Mouse (Mus musculus): ENCODE measurements around the gene 1810055G02Rik. TPM values are rescaled to one million over a fixed set of nuclear protein-coding genes. Genes with fewer than 3 reads are reported as not detected.

Gene 1810055G02Rik
- polyA plus RNA-seq, 1 experiment from 2014 or later: 54.4 TPM

- no peaks in the 10 kb centered on the region for H3K9me3 ChIP-seq
- H3K27ac ChIP-seq: no peak overlapping the region
- H3K36me3 ChIP-seq: no peaks in the 10 kb centered on the region
- no peak overlapping the region for H3K9ac ChIP-seq
- WGBS: 40% methylated on average over 6 of the region's 6 CpGs
- no peaks in the 10 kb centered on the region for H3K4me1 ChIP-seq
- no peak overlapping the region for H3K4me2 ChIP-seq (replicated peaks)
- H3K27me3 ChIP-seq: no peaks in the 10 kb centered on the region
- peak; percentile 61; the same call in 1 of the 2 replicates for ATAC-seq (ENCODE audit: low FRiP score, low read depth)
- no peak overlapping the region for H3K4me3 ChIP-seq
These were observed 8.3 kb upstream of the 1810055G02Rik start for GRCm38 (mm10) chr19:3699508-3700438.

- WGBS: 84% methylated on average over 4 of the region's 4 CpGs
- no peak overlapping the region for H3K27ac ChIP-seq
- no peaks in the 10 kb centered on the region for H3K27me3 ChIP-seq
- no peak overlapping the region for H3K4me2 ChIP-seq (replicated peaks)
- no peak overlapping the region for H3K9ac ChIP-seq
- H3K36me3 ChIP-seq: no peaks in the 10 kb centered on the region
- ATAC-seq (ENCODE audit: low FRiP score, low read depth): no peak
- peaks cover 1% of the 10 kb centered on the region; the same call in 1 of the 2 replicates for H3K4me1 ChIP-seq
- no peaks in the 10 kb centered on the region for H3K9me3 ChIP-seq
- no peak overlapping the region for H3K4me3 ChIP-seq
These were observed 5.6 kb upstream of the 1810055G02Rik start for GRCm38 (mm10) chr19:3702460-3702859.

DNA sequence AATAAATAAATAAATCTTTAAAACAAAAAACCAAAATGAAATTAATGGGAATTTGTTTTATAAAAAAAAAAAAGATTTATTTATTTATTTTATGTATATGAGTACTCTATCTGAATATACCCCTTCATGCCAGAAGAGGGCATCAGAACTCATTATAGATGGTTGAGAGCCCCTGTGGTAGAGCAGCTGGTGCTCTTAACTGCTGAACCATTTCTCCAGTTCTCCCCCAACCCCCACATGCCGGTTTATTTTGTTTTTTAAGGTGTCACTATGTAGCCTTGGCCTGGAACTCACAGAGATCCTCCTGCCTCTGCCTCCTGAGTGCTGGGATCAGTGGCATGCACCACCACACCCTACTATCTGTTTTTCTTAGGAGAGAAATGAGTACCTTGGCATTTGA lies 1.8 kb upstream of the 1810055G02Rik start:
- H3K4me3 ChIP-seq: no peak overlapping the region
- H3K27ac ChIP-seq: no peak overlapping the region
- no peak overlapping the region for H3K4me2 ChIP-seq (replicated peaks)
- H3K4me1 ChIP-seq: peaks cover 22% of the 10 kb centered on the region
- H3K27me3 ChIP-seq: no peaks in the 10 kb centered on the region
- 50% methylated on average over 1 of the region's 1 CpGs for WGBS
- no peak overlapping the region for H3K9ac ChIP-seq
- ATAC-seq (ENCODE audit: low FRiP score, low read depth): no peak
- H3K36me3 ChIP-seq: peaks cover 4% of the 10 kb centered on the region
- H3K9me3 ChIP-seq: no peaks in the 10 kb centered on the region

- Histone ChIP-seq H3K27me3 (no peaks in the 10 kb centered on the region), H3K9ac (peak overlapping the region; percentile 79), H3K36me3 (peaks cover 12% of the 10 kb centered on the region), H3K9me3 (no peaks in the 10 kb centered on the region), H3K4me1 (peaks cover 22% of the 10 kb centered on the region), H3K4me2 (replicated peaks) (peak overlapping the region; percentile 73), H3K27ac (peak overlapping the region; percentile 88), H3K4me3 (peak overlapping the region; percentile 86)
- 34% methylated on average over 10 of the region's 10 CpGs for WGBS
- no peak for ATAC-seq (ENCODE audit: low FRiP score, low read depth)
These were observed 540 bp upstream of the 1810055G02Rik start for GRCm38 (mm10) chr19:3707553-3707952.

GRCm38 (mm10) chr19:3709013-3709787 lies 1.1 kb downstream of the 1810055G02Rik start:
- peak overlapping the region; percentile 87 for H3K9ac ChIP-seq
- peak overlapping the region; percentile 88; the same call in 1 of the 2 replicates for H3K27ac ChIP-seq
- peak overlapping the region; percentile 73 for H3K4me2 ChIP-seq (replicated peaks)
- WGBS: 35% methylated on average over 10 of the region's 10 CpGs
- H3K9me3 ChIP-seq: no peaks in the 10 kb centered on the region
- no peaks in the 10 kb centered on the region for H3K27me3 ChIP-seq
- H3K36me3 ChIP-seq: peaks cover 19% of the 10 kb centered on the region
- H3K4me3 ChIP-seq: peak overlapping the region; percentile 86
- H3K4me1 ChIP-seq: peaks cover 22% of the 10 kb centered on the region
- ATAC-seq (ENCODE audit: low FRiP score, low read depth): no peak

GRCm38 (mm10) chr19:3710436-3710835 lies 2.3 kb downstream of the 1810055G02Rik start:
- Histone ChIP-seq H3K4me2 (replicated peaks) (no peak overlapping the region), H3K36me3 (peaks cover 32% of the 10 kb centered on the region), H3K9ac (no peak overlapping the region), H3K4me3 (no peak overlapping the region), H3K27me3 (no peaks in the 10 kb centered on the region), H3K27ac (no peak overlapping the region), H3K9me3 (no peaks in the 10 kb centered on the region), H3K4me1 (peaks cover 22% of the 10 kb centered on the region)
- WGBS: 92% methylated on average over 2 of the region's 2 CpGs
- no peak for ATAC-seq (ENCODE audit: low FRiP score, low read depth)

DNA sequence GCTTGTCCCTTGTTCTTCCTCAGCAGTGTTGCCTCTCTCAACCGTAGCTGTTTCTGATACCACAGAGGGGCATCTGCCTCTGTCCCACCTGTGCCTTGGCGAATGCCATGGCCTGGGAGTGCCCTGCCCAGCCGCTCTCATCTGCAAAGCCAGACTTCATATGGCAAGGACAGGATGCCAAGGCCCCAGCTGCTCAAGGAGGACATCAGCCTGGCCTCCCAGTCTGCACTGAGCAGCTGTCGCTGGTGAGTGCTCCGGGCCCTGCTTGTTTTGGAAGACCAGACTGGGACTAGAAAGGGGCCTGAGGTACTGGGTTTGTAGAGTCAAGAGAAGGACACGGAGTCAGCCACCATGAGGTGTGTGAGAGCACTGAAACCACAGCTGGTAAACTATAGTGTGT lies 6.3 kb downstream of the 1810055G02Rik start:
- no peaks in the 10 kb centered on the region for H3K9me3 ChIP-seq
- H3K4me1 ChIP-seq: peaks cover 20% of the 10 kb centered on the region
- no peak overlapping the region; the same call in 1 of the 2 replicates for H3K9ac ChIP-seq
- 93% methylated on average over 6 of the region's 6 CpGs for WGBS
- no peak for ATAC-seq (ENCODE audit: low FRiP score, low read depth)
- no peak overlapping the region for H3K4me3 ChIP-seq
- no peak overlapping the region for H3K27ac ChIP-seq
- H3K27me3 ChIP-seq: no peaks in the 10 kb centered on the region
- H3K36me3 ChIP-seq: peaks cover 63% of the 10 kb centered on the region
- no peak overlapping the region for H3K4me2 ChIP-seq (replicated peaks)

DNA sequence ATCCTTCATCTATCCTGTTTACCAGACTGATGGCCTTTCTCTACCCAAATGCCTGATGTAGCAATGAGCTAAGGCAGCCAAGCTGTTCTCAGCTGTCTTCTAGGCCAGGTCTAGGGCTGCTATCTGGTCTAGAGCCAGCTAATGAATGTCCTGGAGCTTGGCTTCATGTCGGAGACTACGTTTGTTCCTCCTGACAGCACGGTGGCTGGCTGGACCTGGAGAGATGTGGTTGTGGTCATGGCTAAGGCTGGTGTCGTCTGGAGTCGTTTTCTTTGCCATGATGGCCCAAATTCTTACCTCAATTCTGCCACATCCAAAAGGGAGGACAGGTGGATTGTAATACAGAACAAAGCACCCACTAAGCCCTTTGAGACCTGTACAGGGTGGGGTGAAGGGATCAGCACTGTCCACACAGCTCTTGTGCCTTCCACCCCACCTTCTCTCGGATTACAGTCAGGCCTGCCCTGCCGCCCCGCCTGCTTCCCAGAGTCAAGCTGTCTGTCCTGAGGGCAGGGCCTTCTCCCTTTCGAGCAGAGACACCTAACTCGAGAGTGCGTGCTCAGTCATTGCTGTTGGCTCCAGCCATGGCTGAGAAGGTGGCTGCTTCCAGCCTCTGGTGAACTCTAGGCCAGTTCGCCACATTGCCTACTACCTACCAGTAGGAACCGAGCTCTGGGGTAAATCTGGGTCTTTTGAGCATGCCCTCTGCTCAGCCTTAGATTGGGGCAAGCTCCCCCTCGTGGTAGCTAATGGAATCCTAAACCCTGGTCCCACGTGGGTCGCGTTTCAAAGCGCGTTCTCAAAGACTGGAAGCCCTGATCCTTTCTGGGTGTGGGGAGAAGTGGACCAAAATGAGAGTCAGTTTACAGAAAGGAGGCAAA lies 10.6 kb downstream of the 1810055G02Rik start:
- peak; percentile 80 for ATAC-seq (ENCODE audit: low FRiP score, low read depth)
- 36% methylated on average over 19 of the region's 19 CpGs for WGBS
- Histone ChIP-seq H3K27me3 (no peaks in the 10 kb centered on the region), H3K36me3 (peaks cover 48% of the 10 kb centered on the region), H3K4me1 (peaks cover 13% of the 10 kb centered on the region), H3K4me2 (replicated peaks) (peak overlapping the region; percentile 86), H3K9me3 (0 out of 2 replicates have a peak, but pooled peaks cover under 1% of the 10 kb centered on the region), H3K4me3 (peak overlapping the region; percentile 47), H3K27ac (peak overlapping the region; percentile 16; the same call in 1 of the 2 replicates), H3K9ac (peak overlapping the region; percentile 60)

GRCm38 (mm10) chr19:3719362-3719891 lies 11.3 kb downstream of the 1810055G02Rik start:
- WGBS: 3% methylated on average over 27 of the region's 27 CpGs
- 0 out of 2 replicates have a peak, but pooled peaks cover 3% of the 10 kb centered on the region for H3K9me3 ChIP-seq
- H3K27ac ChIP-seq: peak overlapping the region; percentile 16; the same call in 1 of the 2 replicates
- peaks cover 13% of the 10 kb centered on the region for H3K4me1 ChIP-seq
- H3K27me3 ChIP-seq: no peaks in the 10 kb centered on the region
- peak overlapping the region; percentile 86 for H3K4me2 ChIP-seq (replicated peaks)
- ATAC-seq (ENCODE audit: low FRiP score, low read depth): peak; percentile 59
- peak overlapping the region; percentile 47 for H3K4me3 ChIP-seq
- peak overlapping the region; percentile 60 for H3K9ac ChIP-seq
- peaks cover 41% of the 10 kb centered on the region for H3K36me3 ChIP-seq

- WGBS: 90% methylated on average over 9 of the region's 9 CpGs
- Histone ChIP-seq H3K9ac (no peak overlapping the region), H3K27ac (no peak overlapping the region), H3K4me2 (replicated peaks) (no peak overlapping the region), H3K4me1 (peaks cover 13% of the 10 kb centered on the region), H3K36me3 (peaks cover 4% of the 10 kb centered on the region), H3K27me3 (no peaks in the 10 kb centered on the region), H3K4me3 (no peak overlapping the region), H3K9me3 (0 out of 2 replicates have a peak, but pooled peaks cover 3% of the 10 kb centered on the region)
- ATAC-seq (ENCODE audit: low FRiP score, low read depth): no peak
These were observed 15.1 kb downstream of the 1810055G02Rik start for GRCm38 (mm10) chr19:3723170-3723569.

DNA sequence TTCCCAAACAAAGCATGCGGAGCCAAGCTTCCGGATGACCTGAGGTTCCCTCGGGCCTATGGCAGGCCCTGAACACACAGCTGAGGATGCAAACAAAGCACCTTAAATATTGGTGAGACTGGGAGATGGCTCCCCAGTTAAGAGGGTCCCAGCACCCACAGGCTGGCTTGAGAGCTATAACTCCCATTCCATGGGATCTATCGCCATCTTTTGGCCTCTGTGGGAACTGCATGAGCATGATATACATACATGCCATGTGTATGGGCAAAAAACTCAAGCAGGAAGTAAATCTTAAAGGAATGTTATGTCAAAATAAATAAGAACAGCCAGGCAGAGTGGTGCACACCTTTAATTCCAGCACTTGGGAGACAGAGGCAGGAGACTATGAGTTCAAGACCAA lies 15.8 kb downstream of the 1810055G02Rik start:
- WGBS: 72% methylated on average over 4 of the region's 4 CpGs
- Histone ChIP-seq H3K9ac (no peak overlapping the region), H3K4me1 (peaks cover 9% of the 10 kb centered on the region)

More for the DNA sequence above, 15.8 kb downstream of the 1810055G02Rik start:
- Histone ChIP-seq H3K9me3 (0 out of 2 replicates have a peak, but pooled peaks cover 3% of the 10 kb centered on the region), H3K27ac (no peak overlapping the region), H3K36me3 (no peaks in the 10 kb centered on the region), H3K4me3 (no peak overlapping the region), H3K4me2 (replicated peaks) (no peak overlapping the region), H3K27me3 (no peaks in the 10 kb centered on the region)
- no peak for ATAC-seq (ENCODE audit: low FRiP score, low read depth)
